Mouse (Mus musculus) stomach, postnatal 0 days (tissue): ENCODE measurements around the gene Gm21983.

Source experiments
- CTCF ChIP-seq: IDR thresholded peaks from 2 replicates; pipeline ENCODE4 v1.5.1; 2016; ENCODE audit warnings: antibody characterized with exemption, low read depth, mild to moderate bottlenecking, moderate library complexity
- EP300 ChIP-seq: optimal IDR thresholded peaks from 2 replicates; pipeline ENCODE3; 2016; ENCODE audit warnings: antibody characterized with exemption

DNA sequence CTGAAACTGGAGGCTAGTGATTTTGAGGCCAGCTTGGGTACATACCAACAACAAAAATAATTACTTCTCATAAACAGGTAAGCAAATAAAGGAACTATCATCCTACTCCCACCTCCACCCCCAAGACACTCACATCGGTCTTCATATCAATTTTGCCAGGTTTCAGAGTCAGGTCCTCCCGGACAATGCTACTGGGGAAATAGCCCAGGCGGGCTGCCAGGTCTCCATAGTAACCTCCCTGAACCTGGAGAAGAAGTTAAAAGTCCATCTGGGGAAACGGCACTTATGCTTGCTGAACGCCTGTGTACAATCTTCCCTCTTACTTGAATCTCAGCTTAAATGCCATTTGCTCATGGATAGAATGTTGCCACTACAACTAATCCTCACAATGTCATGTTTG is 850 bp downstream of the Gm21983 start:
- TF ChIP-seq CTCF (no peak), EP300 (no peak)
